Mouse (Mus musculus) liver, embryonic 12.5 days (tissue): ENCODE results near the gene Ptch2. TPM values are rescaled to one million over a fixed set of nuclear protein-coding genes. Genes with fewer than 3 reads are reported as not detected.

ENCODE experiments used
- ATAC-seq: fragments of 200-750 bp; cut with Nextera tagmentation; 2 replicates; pipeline ENCODE4 v1.8.0; 2017; ENCODE audit warnings: moderate number of reproducible peaks, mild to moderate bottlenecking, moderate library complexity
- H3K27ac ChIP-seq: fragments of 300-500 bp; sonication (generic); 2 replicates; pipeline ENCODE4 v1.5.1; 2016; ENCODE audit warnings: mild to moderate bottlenecking
- H3K27me3 ChIP-seq: fragments of 300-500 bp; sonication (generic); replicated peaks from 2 replicates; pipeline ENCODE4 v1.6.1; 2016; ENCODE audit warnings: mild to moderate bottlenecking, moderate library complexity
- H3K36me3 ChIP-seq: fragments of 300-500 bp; sonication (generic); 2 replicates; pipeline ENCODE4 v1.6.1; 2016; ENCODE audit warnings: mild to moderate bottlenecking, moderate library complexity
- H3K4me1 ChIP-seq: fragments of 300-500 bp; sonication (generic); 2 replicates; pipeline ENCODE4 v1.6.1; 2016
- H3K4me2 ChIP-seq: fragments of 300-500 bp; sonication (generic); 2 replicates; pipeline ENCODE4 v1.6.1; 2016; ENCODE audit warnings: mild to moderate bottlenecking, moderate library complexity
- H3K4me3 ChIP-seq: fragments of 300-500 bp; sonication (generic); 2 replicates; pipeline ENCODE4 v1.5.1; 2016; ENCODE audit warnings: mild to moderate bottlenecking, moderate library complexity
- H3K9ac ChIP-seq: fragments of 300-500 bp; sonication (generic); 2 replicates; pipeline ENCODE4 v1.6.1; 2016; ENCODE audit warnings: mild to moderate bottlenecking, moderate library complexity
- H3K9me3 ChIP-seq: fragments of 300-500 bp; sonication (generic); replicated peaks from 2 replicates; pipeline ENCODE4 v1.6.1; 2016; ENCODE audit warnings: mild to moderate bottlenecking, moderate library complexity
- WGBS: fragments of 180-500 bp; shearing (Covaris S2); methylation state at CpG from one replicate; pipeline ENCODE4 v1.1.7; 2016; ENCODE audit not compliant: insufficient replicate concordance; 5-methylcytosine and 5-hydroxymethylcytosine counted together
- polyA plus RNA-seq: library from polyadenylated mRNA; unstranded; fragments of >200 nt; fragmentation: Nextera tagmentation; extraction: Ambion mirVana; gene quantifications from 2 replicates; pipeline ENCODE4 v1.2.1, GENCODE M21; 2016

The Ptch2 gene
- polyA plus RNA-seq, 1 experiment from 2014 or later = 1.4 TPM

DNA sequence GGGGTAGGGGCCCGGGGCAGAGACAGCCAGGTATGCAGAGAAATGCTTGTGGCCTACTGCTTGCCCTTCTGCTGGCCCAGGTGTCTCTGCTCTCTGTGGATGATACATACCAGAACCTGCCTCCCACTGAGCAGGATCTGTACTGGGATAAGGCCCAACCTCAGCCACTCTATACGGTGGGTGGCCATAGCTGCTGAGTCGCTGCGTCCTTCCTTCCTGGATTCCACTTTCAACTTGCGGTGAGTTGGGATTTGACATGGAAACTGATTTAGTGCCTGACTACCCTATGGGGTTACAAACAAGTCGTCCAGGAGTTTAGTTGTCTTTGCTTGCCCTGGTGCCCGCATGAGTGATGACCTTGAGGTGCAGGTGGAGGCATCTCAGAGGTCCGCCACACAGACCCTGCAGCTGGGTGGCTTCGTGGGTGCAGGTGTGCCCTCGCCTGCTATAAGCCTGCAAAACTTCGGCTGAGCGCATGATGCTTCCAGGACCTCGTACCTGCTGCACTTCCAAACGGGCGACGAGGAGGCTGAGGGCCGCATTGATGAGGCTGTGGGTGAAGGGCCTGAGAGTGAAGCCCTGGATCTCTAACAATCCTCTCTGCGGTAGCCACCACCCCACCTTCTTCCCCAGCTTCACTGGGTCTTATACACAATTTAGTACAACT is 52.3 kb downstream of the Ptch2 start:
- 77% methylated on average over 18 of the region's 18 CpGs for WGBS

DNA sequence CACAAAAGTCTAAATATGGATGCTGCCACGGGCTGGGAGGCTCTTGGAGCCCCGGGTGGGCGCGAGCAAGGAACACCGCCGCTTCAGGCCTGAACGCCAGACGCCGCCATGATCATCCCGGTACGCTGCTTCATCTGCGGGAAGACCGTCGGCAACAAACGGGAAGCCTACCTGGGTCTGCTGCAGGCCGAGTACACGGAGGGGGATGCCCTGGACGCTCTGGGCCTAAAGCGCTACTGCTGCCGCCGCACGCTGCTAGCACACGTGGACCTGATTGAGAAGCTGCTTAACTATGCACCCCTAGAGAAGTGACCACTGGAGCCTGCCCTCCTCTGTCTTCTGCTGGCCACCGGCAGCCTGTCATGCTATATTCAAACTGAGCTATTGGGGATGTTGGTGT is 52.9 kb downstream of the Ptch2 start:
- peaks cover 26% of the 10 kb centered on the region for H3K4me1 ChIP-seq
- H3K4me2 ChIP-seq = no peak overlapping the region
- no peak overlapping the region for H3K9ac ChIP-seq
- no peak overlapping the region for H3K27ac ChIP-seq
- H3K27me3 ChIP-seq = 0 out of 2 replicates have a peak, but pooled peaks cover 5% of the 10 kb centered on the region
- peaks cover 56% of the 10 kb centered on the region for H3K36me3 ChIP-seq
- 66% methylated on average over 24 of the region's 24 CpGs for WGBS
- no peaks in the 10 kb centered on the region for H3K9me3 ChIP-seq
- 0 out of 2 replicates have a peak, but pooled peaks have one; percentile 6 for ATAC-seq
- H3K4me3 ChIP-seq = no peak overlapping the region

More for the DNA sequence above, 52.3 kb downstream of the Ptch2 start:
- H3K27ac ChIP-seq = no peak overlapping the region
- ATAC-seq = no peak
- no peak overlapping the region for H3K9ac ChIP-seq
- H3K4me3 ChIP-seq = no peak overlapping the region
- H3K27me3 ChIP-seq = 0 out of 2 replicates have a peak, but pooled peaks cover 9% of the 10 kb centered on the region
- H3K9me3 ChIP-seq = no peaks in the 10 kb centered on the region
- peaks cover 50% of the 10 kb centered on the region for H3K36me3 ChIP-seq
- H3K4me2 ChIP-seq = no peak overlapping the region
- peaks cover 19% of the 10 kb centered on the region for H3K4me1 ChIP-seq

DNA sequence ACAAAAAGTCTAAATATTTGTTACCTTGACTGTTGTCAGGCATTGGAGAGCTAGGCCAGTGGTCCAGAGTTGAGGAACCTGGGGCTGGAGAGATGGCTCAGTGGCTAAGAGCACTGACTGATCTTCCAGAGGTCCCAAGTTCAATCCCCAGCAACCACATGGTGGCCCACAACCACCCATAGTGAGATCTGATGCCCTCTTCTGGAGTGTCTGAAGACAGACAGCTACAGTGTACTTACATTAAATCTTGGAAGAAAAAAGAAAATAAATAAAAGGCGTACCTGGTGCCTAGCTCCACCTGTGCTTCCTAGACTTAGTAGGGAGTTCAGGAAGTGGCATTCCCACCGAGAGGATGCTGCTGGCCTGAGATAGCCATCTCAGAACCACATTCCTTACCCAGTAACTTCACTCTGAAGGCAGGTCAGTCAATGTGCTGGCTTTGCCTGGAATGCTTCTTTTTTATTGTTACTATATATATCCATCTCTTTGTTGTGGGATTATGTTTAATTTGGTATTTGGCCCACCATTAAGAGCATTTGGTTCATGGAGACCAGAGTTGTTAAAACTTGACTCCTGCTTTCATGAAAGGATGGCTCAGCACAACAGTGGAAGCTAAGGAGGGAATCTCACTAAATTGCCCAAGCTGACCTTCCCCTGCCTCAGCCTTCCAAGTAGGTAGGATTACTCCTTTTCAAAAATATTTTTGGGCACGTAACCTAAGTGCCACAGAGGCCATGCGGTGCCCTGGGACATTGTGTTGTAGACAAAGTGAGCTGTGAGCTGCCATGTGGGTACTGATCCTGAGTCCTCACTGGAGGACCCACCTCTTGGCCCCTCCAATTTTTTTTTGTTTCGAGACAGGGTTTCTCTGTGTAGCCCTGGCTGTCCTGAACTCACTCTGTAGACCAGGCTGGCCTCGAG is 53.7 kb downstream of the Ptch2 start:
- peaks cover 64% of the 10 kb centered on the region for H3K36me3 ChIP-seq
- H3K4me3 ChIP-seq = no peak overlapping the region
- no peak for ATAC-seq
- peak overlapping the region; percentile 33 for H3K27ac ChIP-seq
- H3K9ac ChIP-seq = no peak overlapping the region
- H3K4me2 ChIP-seq = no peak overlapping the region
- no peaks in the 10 kb centered on the region for H3K9me3 ChIP-seq
- H3K4me1 ChIP-seq = peaks cover 33% of the 10 kb centered on the region
- 0 out of 2 replicates have a peak, but pooled peaks cover 3% of the 10 kb centered on the region for H3K27me3 ChIP-seq
- 54% methylated on average over 6 of the region's 6 CpGs for WGBS

DNA sequence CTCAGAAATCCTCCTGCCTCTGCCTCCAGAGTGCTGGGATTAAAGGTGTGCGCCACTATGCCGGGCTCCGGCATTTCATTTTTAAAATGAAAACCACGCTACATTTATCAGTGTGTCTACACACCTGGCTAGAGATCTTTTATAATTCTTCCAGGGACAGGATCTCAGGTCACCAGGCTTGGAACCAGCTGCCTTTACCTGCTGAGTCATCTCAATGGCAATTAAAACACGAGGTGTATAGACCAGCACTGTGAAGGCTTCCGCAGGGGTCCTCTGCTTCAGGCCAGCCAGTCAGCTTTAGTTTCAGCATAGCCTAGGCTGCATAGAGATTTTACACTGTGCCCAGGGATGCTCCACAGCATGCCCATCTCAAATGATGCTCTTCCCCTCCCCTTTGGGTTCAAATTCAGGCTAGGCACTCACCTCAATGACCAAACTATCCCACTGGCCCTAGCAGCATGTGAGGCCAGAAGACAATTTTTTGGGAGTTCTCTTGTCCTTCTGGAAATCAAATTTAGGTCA is 54.4 kb downstream of the Ptch2 start:
- no peaks in the 10 kb centered on the region for H3K9me3 ChIP-seq
- H3K9ac ChIP-seq = no peak overlapping the region
- H3K27ac ChIP-seq = peak overlapping the region; percentile 33
- 0 out of 2 replicates have a peak, but pooled peaks cover 2% of the 10 kb centered on the region for H3K27me3 ChIP-seq
- 0 out of 2 replicates have a peak, but pooled peaks have one; percentile 6 for ATAC-seq
- WGBS = 75% methylated on average over 6 of the region's 6 CpGs
- H3K36me3 ChIP-seq = peaks cover 71% of the 10 kb centered on the region
- no peak overlapping the region for H3K4me3 ChIP-seq
- no peak overlapping the region for H3K4me2 ChIP-seq
- H3K4me1 ChIP-seq = peaks cover 40% of the 10 kb centered on the region

DNA sequence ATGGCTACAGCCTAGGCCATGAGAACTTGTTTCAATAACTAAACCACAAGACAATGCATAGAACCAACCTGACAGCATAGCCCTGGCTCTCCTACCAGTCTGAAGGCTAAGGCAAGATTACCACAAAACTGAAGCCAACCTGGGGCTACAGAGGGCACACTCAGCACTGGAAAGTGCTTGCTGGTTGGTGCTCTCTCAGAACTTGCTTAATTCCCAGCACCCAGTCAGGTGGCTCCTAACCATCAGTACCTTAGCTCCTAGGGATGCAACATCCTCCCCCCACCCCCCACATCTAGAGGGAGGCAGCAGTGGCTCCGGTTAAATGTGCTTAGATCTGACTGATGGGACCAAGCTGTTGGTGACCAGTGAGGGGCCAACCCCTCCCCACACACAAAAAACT is 55.5 kb downstream of the Ptch2 start:
- peaks cover 72% of the 10 kb centered on the region for H3K36me3 ChIP-seq
- no peak overlapping the region for H3K4me2 ChIP-seq

DNA sequence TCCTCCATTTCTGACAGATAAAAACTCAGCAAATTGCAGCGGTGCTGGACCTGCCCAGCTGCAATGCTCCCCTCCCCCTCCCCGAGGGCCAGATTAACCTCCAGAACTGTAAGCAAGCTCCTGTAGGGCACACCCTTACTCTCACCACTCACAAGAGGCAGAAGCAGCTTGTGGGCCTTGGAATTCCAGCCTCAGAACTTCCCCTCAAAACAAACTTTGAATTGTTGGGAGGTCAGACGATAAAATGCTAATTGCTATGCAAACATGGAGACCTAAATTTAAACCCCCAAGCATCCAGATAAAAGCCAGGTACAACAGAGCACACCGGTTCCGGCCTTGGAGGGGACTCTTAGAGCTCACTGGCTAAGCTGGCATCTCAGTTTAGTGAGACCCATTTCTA is 56.8 kb downstream of the Ptch2 start:
- Histone ChIP-seq H3K4me2 (peak overlapping the region; percentile 77), H3K9ac (peak overlapping the region; percentile 97), H3K9me3 (no peaks in the 10 kb centered on the region), H3K27ac (peak overlapping the region; percentile 87), H3K27me3 (no peaks in the 10 kb centered on the region), H3K4me1 (peaks cover 42% of the 10 kb centered on the region), H3K36me3 (peaks cover 72% of the 10 kb centered on the region), H3K4me3 (peak overlapping the region; percentile 89; the same call in 1 of the 2 replicates)
- ATAC-seq = no peak
- 53% methylated on average over 5 of the region's 5 CpGs for WGBS

More for the DNA sequence above, 55.5 kb downstream of the Ptch2 start:
- H3K27me3 ChIP-seq = no peaks in the 10 kb centered on the region
- 59% methylated on average over 1 of the region's 1 CpGs for WGBS
- no peak overlapping the region for H3K4me3 ChIP-seq
- H3K9ac ChIP-seq = no peak overlapping the region
- H3K9me3 ChIP-seq = no peaks in the 10 kb centered on the region
- H3K27ac ChIP-seq = peak overlapping the region; percentile 64
- no peak for ATAC-seq
- peaks cover 38% of the 10 kb centered on the region for H3K4me1 ChIP-seq

DNA sequence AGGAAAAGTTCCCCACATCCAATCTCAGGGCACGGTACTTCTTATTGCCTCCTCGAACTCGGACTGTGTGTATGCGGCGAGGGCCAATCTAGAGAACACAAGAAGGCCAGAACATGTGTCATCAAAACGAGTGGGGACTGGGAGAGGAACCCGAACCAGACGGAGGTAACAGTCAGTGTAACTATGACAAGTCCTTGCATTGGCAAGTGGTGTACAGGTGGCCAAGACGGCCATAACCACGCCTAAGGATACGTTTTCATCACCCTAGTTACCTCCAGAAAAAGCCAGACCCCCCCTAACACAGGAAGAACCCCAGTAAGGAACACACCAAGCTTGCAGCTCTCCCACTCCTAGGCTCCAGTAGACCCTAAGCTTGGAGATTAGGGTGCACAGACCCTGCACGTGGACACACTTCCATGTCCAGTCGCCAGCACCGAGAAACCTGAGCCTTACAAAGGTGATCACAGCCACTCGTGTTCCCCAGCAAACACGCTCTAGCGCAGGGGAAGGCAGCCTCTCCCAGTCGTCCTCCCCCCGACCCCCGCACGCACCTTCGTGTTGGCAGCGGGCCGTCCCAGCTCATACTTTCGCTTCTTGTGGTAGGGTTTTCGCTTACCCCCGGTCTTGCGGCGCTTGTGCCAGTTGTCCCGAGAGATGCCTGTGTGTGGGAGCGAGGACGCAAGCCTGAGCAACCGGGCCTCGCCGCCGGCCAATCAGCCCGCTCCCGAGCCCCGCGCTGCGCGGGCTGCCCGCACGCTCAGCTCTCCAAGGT is 59.3 kb downstream of the Ptch2 start:
- under 1% methylated on average over 44 of the region's 44 CpGs for WGBS
- peak overlapping the region; percentile 97 for H3K9ac ChIP-seq
- peak; percentile 20; the same call in 1 of the 2 replicates for ATAC-seq
- H3K36me3 ChIP-seq = peaks cover 69% of the 10 kb centered on the region
- H3K4me1 ChIP-seq = peaks cover 42% of the 10 kb centered on the region
- peak overlapping the region; percentile 77 for H3K4me2 ChIP-seq
- no peaks in the 10 kb centered on the region for H3K27me3 ChIP-seq
- no peaks in the 10 kb centered on the region for H3K9me3 ChIP-seq
- peak overlapping the region; percentile 89 for H3K4me3 ChIP-seq
- peak overlapping the region; percentile 87 for H3K27ac ChIP-seq

DNA sequence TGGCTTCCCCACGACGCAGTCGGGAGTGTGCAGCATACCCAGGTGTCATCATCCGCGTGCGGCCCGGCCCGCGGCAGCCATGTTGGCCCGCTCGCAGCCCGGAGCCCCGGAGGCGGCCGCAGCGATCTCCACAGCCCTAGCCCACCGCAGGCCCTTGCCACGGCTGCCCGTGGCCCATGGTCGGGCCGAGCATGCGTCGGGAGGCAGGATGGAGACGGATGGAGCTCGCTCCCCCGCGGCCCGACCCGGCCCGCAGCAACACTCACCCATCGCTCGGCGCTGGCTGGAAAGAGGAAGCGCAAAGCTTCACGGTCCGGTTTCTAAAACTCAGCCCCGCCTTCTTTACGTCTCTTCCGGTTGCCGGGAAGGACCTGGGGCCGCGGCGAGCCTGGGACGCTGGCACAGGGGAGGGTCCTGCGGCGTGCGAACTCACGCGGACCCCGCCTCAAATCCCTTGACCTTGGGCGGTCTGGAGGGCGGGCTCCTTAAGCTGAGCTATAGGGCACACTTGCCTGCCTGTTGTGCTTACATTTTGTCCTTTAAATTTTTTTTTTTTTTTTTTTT is 60.0 kb downstream of the Ptch2 start, which contains the start of gene Rps8:
Gene Rps8, minus strand, starts transcription at position 452 of the 564 bp plus-strand sequence.
- H3K4me3 ChIP-seq = peak within 1 kb of the TSS; percentile 89
- no peaks in the 10 kb centered on the region for H3K9me3 ChIP-seq
- peaks cover 42% of the 10 kb centered on the region for H3K4me1 ChIP-seq
- H3K27ac ChIP-seq = peak within 1 kb of the TSS; percentile 87
- peak; percentile 89 for ATAC-seq
- no peaks in the 10 kb centered on the region for H3K27me3 ChIP-seq
- WGBS = under 1% methylated on average over 52 of the region's 52 CpGs
- peak within 1 kb of the TSS; percentile 97 for H3K9ac ChIP-seq
- H3K4me2 ChIP-seq = peak within 1 kb of the TSS; percentile 77
- peaks cover 69% of the 10 kb centered on the region for H3K36me3 ChIP-seq

DNA sequence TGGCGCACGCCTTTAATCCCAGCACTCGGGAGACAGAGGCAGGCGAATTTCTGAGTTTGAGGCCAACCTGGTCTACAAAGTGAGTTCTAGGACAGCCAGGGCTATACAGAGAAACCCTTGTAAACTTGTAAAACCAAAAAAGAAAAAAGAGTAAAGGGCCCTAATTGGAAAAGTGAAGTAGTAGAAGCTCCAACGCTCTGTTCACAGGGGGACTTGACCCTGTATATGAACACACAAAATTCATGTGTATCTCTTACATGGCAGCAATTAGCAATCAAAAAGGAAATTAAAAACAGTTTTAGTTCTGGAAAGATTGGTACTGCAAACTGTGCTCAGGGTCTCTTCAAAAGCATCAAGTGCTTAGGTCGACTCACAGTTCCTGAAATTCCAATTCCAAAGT is 60.5 kb downstream of the Ptch2 start:
- WGBS = 18% methylated on average over 6 of the region's 6 CpGs
- Histone ChIP-seq H3K4me2 (peak overlapping the region; percentile 77), H3K36me3 (peaks cover 69% of the 10 kb centered on the region), H3K4me1 (peaks cover 40% of the 10 kb centered on the region), H3K9ac (peak overlapping the region; percentile 97), H3K27ac (peak overlapping the region; percentile 87), H3K4me3 (peak overlapping the region; percentile 89), H3K9me3 (no peaks in the 10 kb centered on the region), H3K27me3 (no peaks in the 10 kb centered on the region)
- no peak for ATAC-seq

DNA sequence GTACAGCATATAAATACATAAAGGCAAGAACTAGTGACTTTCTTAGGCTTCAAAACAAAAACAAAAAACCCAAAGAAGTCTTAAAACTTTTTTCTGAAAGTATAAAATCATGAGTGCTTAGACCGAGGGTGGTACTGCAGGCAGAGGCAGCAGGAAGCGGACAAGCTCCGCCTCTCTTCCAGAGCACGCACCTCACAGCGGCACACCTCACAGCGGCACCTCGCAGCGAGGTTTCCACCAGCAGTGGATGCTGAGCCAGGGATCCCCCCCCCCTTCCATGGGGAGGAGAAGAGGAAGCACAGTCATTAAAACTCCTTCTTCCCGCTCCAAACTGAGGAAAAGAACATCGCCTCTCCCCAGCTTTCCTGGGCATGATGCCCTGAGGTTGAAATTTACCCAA is 63.8 kb downstream of the Ptch2 start:
- H3K4me1 ChIP-seq = peaks cover 11% of the 10 kb centered on the region
- ATAC-seq = no peak
- H3K9ac ChIP-seq = no peak overlapping the region
- 87% methylated on average over 10 of the region's 10 CpGs for WGBS
- H3K36me3 ChIP-seq = peaks cover 70% of the 10 kb centered on the region
- no peak overlapping the region for H3K27ac ChIP-seq
- no peak overlapping the region for H3K4me2 ChIP-seq
- no peak overlapping the region for H3K4me3 ChIP-seq
- H3K9me3 ChIP-seq = no peaks in the 10 kb centered on the region
- no peaks in the 10 kb centered on the region for H3K27me3 ChIP-seq

DNA sequence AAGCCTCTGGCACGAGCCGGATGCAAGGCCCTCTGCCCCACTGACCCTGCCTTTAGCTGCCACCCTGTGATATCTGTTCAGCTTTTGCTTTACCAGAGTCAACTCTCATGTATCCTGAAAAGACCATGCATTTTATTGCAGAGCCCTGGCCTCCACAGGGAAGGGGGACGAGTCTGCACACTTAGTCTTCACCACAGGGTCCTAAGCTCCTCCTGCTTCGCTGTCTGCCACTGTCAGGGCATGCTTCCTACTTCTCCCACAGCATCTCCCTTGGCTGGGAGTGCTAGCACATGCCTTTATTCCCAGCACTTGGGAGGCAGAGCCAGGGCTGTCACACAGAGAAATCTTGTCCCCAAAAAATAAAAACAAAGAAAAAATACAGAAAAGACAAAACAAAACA is 65.3 kb downstream of the Ptch2 start:
- Histone ChIP-seq H3K4me1 (peaks cover 6% of the 10 kb centered on the region), H3K9ac (no peak overlapping the region), H3K36me3 (peaks cover 78% of the 10 kb centered on the region), H3K27ac (no peak overlapping the region), H3K4me3 (no peak overlapping the region), H3K9me3 (no peaks in the 10 kb centered on the region), H3K4me2 (no peak overlapping the region), H3K27me3 (no peaks in the 10 kb centered on the region)
- 75% methylated on average over 4 of the region's 4 CpGs for WGBS
- ATAC-seq = no peak
